Mouse (Mus musculus): ENCODE measurements around the gene Cmip. TPM values are rescaled to one million over a fixed set of nuclear protein-coding genes. Genes with fewer than 3 reads are reported as not detected.

Cmip gene
- polyA plus RNA-seq, 1 experiment: not detected

GRCm38 (mm10) chr8:117445507-117445906 lies 188.6 kb downstream of the Cmip start:
- H3K4me3 ChIP-seq (ENCODE audit: insufficient read depth, low read depth, low read length): no peak overlapping the region
- no peak for TF ChIP-seq POLR2A (IDR thresholded peaks at IDR 0.05; ENCODE audit: insufficient read depth, low read depth, low read length)
- TF ChIP-seq CTCF (IDR thresholded peaks at IDR 0.05; ENCODE audit: insufficient read depth, low read depth, low read length): no peak
- H3K27ac ChIP-seq (ENCODE audit: insufficient read depth, low read depth, low read length): no peak overlapping the region
- WGBS: 72% methylated on average over 5 of the region's 5 CpGs
- H3K4me1 ChIP-seq (ENCODE audit: control insufficient read depth, insufficient read depth, low read length): peaks cover 21% of the 10 kb centered on the region

- Histone ChIP-seq H3K27ac (ENCODE audit: insufficient read depth, low read depth, low read length) (no peak overlapping the region), H3K4me3 (ENCODE audit: insufficient read depth, low read depth, low read length) (no peak overlapping the region), H3K4me1 (ENCODE audit: control insufficient read depth, insufficient read depth, low read length) (peaks cover 28% of the 10 kb centered on the region)
- WGBS: 46% methylated on average over 15 of the region's 15 CpGs
- TF ChIP-seq CTCF (IDR thresholded peaks at IDR 0.05; ENCODE audit: insufficient read depth, low read depth, low read length): no peak
- TF ChIP-seq POLR2A (IDR thresholded peaks at IDR 0.05; ENCODE audit: insufficient read depth, low read depth, low read length): no peak
These were observed 189.6 kb downstream of the Cmip start for GRCm38 (mm10) chr8:117446344-117446997.

DNA sequence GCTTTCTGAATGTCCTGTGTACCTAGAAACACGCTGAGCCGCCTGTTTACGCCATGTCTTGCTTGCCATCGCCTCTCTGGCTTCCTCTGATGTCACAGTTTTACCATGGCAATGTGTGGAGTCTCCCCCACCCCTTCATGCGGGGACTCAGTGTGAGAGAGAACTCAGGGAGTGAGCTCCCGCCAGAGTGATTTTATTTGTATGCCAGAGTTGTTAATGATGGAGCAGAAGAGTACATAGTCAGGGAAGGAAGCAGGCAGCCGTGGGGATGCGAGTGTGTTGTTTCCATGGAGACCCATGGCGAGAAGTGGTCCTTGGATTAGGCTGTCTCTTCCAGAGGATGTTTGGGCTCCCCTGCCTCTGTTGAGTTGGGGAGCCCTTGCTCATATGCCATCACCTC lies 194.2 kb downstream of the Cmip start:
- no peak overlapping the region for H3K4me3 ChIP-seq (ENCODE audit: insufficient read depth, low read depth, low read length)
- TF ChIP-seq CTCF (IDR thresholded peaks at IDR 0.05; ENCODE audit: insufficient read depth, low read depth, low read length) (no peak), POLR2A (IDR thresholded peaks at IDR 0.05; ENCODE audit: insufficient read depth, low read depth, low read length) (no peak)
- peak overlapping the region; percentile 58 for H3K27ac ChIP-seq (ENCODE audit: insufficient read depth, low read depth, low read length)
- 17% methylated on average over 9 of the region's 9 CpGs for WGBS
- peaks cover 62% of the 10 kb centered on the region for H3K4me1 ChIP-seq (ENCODE audit: control insufficient read depth, insufficient read depth, low read length)

GRCm38 (mm10) chr8:117453974-117454373 lies 197.1 kb downstream of the Cmip start:
- 52% methylated on average over 6 of the region's 6 CpGs for WGBS
- TF ChIP-seq POLR2A (IDR thresholded peaks at IDR 0.05; ENCODE audit: insufficient read depth, low read depth, low read length) (no peak), CTCF (IDR thresholded peaks at IDR 0.05; ENCODE audit: insufficient read depth, low read depth, low read length) (no peak)
- H3K4me1 ChIP-seq (ENCODE audit: control insufficient read depth, insufficient read depth, low read length): peaks cover 53% of the 10 kb centered on the region
- H3K27ac ChIP-seq (ENCODE audit: insufficient read depth, low read depth, low read length): peak overlapping the region; percentile 3
- H3K4me3 ChIP-seq (ENCODE audit: insufficient read depth, low read depth, low read length): no peak overlapping the region

DNA sequence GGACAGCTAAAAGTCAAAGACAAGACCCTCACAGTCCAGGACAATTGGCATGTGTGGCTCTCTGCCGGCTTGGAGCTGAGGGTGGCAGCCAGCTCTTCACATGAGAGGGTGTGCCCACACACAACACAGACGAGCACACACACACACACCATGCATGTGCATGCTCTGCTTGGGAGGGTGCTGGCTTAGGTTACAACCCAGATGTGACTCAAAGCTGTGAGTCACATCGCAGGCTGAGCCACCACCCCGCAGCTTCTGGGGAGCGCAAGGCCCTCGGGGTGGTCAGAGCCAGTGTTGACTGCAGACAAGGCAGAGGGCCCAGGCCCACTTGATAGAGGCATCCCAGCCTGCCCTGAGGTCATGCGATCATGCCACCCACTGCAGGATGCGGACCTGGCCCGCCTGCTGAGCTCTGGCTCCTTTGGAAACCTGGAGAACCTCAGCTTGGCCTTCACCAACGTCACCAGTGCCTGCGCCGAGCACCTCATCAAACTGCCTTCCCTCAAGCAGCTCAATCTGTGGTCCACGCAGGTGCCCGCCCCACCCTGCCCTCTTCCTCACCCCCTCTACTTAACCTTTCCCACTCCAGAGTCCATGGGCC lies 197.8 kb downstream of the Cmip start:
- no peak overlapping the region for H3K4me3 ChIP-seq (ENCODE audit: insufficient read depth, low read depth, low read length)
- H3K4me1 ChIP-seq (ENCODE audit: control insufficient read depth, insufficient read depth, low read length): peaks cover 51% of the 10 kb centered on the region
- peak overlapping the region; percentile 3 for H3K27ac ChIP-seq (ENCODE audit: insufficient read depth, low read depth, low read length)
- WGBS: 68% methylated on average over 14 of the region's 14 CpGs
- TF ChIP-seq POLR2A (IDR thresholded peaks at IDR 0.05; ENCODE audit: insufficient read depth, low read depth, low read length) (no peak), CTCF (IDR thresholded peaks at IDR 0.05; ENCODE audit: insufficient read depth, low read depth, low read length) (no peak)

DNA sequence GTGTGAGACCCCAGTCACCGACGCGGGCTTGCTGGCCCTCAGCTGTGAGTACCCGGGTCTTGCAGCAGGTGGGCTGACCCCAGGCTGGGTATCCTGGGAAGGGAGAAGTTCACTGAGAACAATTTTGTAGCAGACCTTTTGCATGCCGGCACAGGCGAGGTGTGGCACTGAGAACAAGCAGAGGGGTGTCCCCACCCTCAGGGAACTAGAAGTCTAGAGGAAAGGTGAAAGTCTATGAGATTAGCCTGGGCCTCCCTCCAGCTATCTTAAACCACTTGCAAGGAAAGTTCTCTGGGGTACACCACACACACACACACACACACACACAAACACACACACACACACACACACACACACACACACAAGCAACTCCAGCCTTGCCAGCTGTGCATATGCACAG lies 198.8 kb downstream of the Cmip start:
- H3K27ac ChIP-seq (ENCODE audit: insufficient read depth, low read depth, low read length): no peak overlapping the region

GRCm38 (mm10) chr8:117458440-117458839 lies 201.6 kb downstream of the Cmip start:
- no peak overlapping the region for H3K4me3 ChIP-seq (ENCODE audit: insufficient read depth, low read depth, low read length)
- no peak for TF ChIP-seq CTCF (IDR thresholded peaks at IDR 0.05; ENCODE audit: insufficient read depth, low read depth, low read length)
- no peak for TF ChIP-seq POLR2A (IDR thresholded peaks at IDR 0.05; ENCODE audit: insufficient read depth, low read depth, low read length)
- no peak overlapping the region for H3K27ac ChIP-seq (ENCODE audit: insufficient read depth, low read depth, low read length)
- WGBS: 73% methylated on average over 5 of the region's 5 CpGs
- H3K4me1 ChIP-seq (ENCODE audit: control insufficient read depth, insufficient read depth, low read length): peaks cover 36% of the 10 kb centered on the region

More for the DNA sequence above, 198.8 kb downstream of the Cmip start:
- H3K4me1 ChIP-seq (ENCODE audit: control insufficient read depth, insufficient read depth, low read length): peaks cover 55% of the 10 kb centered on the region
- TF ChIP-seq POLR2A (IDR thresholded peaks at IDR 0.05; ENCODE audit: insufficient read depth, low read depth, low read length) (no peak), CTCF (IDR thresholded peaks at IDR 0.05; ENCODE audit: insufficient read depth, low read depth, low read length) (no peak)
- H3K4me3 ChIP-seq (ENCODE audit: insufficient read depth, low read depth, low read length): no peak overlapping the region
- 87% methylated on average over 6 of the region's 6 CpGs for WGBS

DNA sequence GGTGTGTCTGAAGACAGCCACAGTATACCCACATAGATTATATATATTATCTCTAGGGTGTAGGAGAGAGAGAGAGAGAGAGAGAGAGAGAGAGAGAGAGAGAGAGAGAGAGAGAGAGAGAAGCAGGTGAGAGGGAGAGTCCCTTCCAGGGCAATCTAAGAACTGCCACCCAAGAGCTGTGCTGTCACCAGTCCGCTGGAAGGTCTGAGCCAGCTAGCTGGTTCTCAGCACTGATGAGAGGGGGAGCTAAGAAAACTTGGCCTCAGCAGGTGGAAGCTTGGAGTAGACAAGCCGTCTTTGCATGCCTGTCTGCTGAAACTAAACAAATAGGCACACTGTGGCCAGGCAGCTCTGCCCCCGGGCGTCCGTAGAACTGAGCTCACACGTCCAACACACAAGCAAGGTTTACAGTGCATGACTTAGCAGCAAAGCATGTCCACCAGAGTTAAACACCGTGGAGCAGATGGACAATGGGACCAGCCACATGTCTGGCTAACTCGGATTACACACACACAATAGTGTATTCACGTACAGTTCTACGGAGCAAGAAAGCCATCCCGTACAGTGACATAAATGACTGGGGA lies 205.9 kb downstream of the Cmip start:
- H3K27ac ChIP-seq (ENCODE audit: insufficient read depth, low read depth, low read length): no peak overlapping the region
- no peak for TF ChIP-seq POLR2A (IDR thresholded peaks at IDR 0.05; ENCODE audit: insufficient read depth, low read depth, low read length)
- TF ChIP-seq CTCF (IDR thresholded peaks at IDR 0.05; ENCODE audit: insufficient read depth, low read depth, low read length): no peak
- H3K4me3 ChIP-seq (ENCODE audit: insufficient read depth, low read depth, low read length): no peak overlapping the region
- 22% methylated on average over 11 of the region's 11 CpGs for WGBS
- peaks cover 10% of the 10 kb centered on the region for H3K4me1 ChIP-seq (ENCODE audit: control insufficient read depth, insufficient read depth, low read length)

DNA sequence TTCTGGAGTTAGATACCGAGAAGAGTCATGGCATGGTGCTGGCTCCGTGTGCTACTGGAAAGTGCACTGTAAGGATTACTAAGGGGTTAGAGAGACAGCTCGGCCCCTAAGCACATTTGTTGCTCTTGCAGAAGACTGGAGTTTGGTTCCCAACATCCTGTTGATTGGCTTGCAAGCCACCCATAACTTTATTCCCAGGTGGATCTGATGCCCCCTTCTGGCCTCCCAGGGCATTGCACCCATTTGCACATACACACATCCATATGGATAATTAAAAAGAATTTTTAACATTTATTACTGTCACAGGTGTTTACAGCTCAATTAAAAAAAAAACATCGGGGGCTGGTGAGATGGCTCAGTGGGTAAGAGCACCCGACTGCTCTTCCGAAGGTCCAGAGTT lies 207.7 kb downstream of the Cmip start:
- TF ChIP-seq CTCF (IDR thresholded peaks at IDR 0.05; ENCODE audit: insufficient read depth, low read depth, low read length) (no peak), POLR2A (IDR thresholded peaks at IDR 0.05; ENCODE audit: insufficient read depth, low read depth, low read length) (no peak)
- Histone ChIP-seq H3K27ac (ENCODE audit: insufficient read depth, low read depth, low read length) (no peak overlapping the region), H3K4me1 (ENCODE audit: control insufficient read depth, insufficient read depth, low read length) (peaks cover 10% of the 10 kb centered on the region), H3K4me3 (ENCODE audit: insufficient read depth, low read depth, low read length) (no peak overlapping the region)
- 97% methylated on average over 6 of the region's 6 CpGs for WGBS
